Mouse (Mus musculus) kidney, embryonic 14.5 days (tissue): ENCODE data around the gene Fcgrt. TPM values are rescaled to one million over a fixed set of nuclear protein-coding genes. Genes with fewer than 3 reads are reported as not detected.

Source experiments
- ATAC-seq: fragments of 200-750 bp; cut with Nextera tagmentation; 2 replicates; pipeline ENCODE4 v1.8.0; 2017; ENCODE audit warnings: moderate number of reproducible peaks, mild to moderate bottlenecking, moderate TSS enrichment, moderate library complexity; ENCODE audit not compliant: low FRiP score, low TSS enrichment
- H3K27ac ChIP-seq: fragments of 300-500 bp; sonication (generic); 2 replicates; pipeline ENCODE4 v1.5.1; 2014; ENCODE audit warnings: low read depth, mild to moderate bottlenecking, low read length, moderate library complexity, mixed read lengths
- H3K27me3 ChIP-seq: fragments of 300-500 bp; sonication (generic); 2 replicates; pipeline ENCODE4 v1.6.1; 2014; ENCODE audit warnings: mild to moderate bottlenecking, low read length; ENCODE audit not compliant: control insufficient read depth, insufficient read depth
- H3K36me3 ChIP-seq: fragments of 300-500 bp; sonication (generic); 2 replicates; pipeline ENCODE4 v1.6.1; 2014; ENCODE audit warnings: low read length, mixed read lengths; ENCODE audit not compliant: control insufficient read depth, insufficient read depth
- H3K4me1 ChIP-seq: fragments of 300-500 bp; sonication (generic); 2 replicates; pipeline ENCODE4 v1.6.1; 2014; ENCODE audit warnings: low read length, mixed read lengths; ENCODE audit not compliant: control insufficient read depth, insufficient read depth
- H3K4me2 ChIP-seq: fragments of 300-500 bp; sonication (generic); replicated peaks from 2 replicates; pipeline ENCODE4 v1.6.1; 2014; ENCODE audit warnings: low read depth, mild to moderate bottlenecking, low read length
- H3K4me3 ChIP-seq: fragments of 300-500 bp; sonication (generic); 2 replicates; pipeline ENCODE4 v1.5.1; 2014; ENCODE audit warnings: mild to moderate bottlenecking, low read length
- H3K9ac ChIP-seq: fragments of 300-500 bp; sonication (generic); 2 replicates; pipeline ENCODE4 v1.6.1; 2014; ENCODE audit warnings: low read depth, mild to moderate bottlenecking, low read length, moderate library complexity
- H3K9me3 ChIP-seq: fragments of 300-500 bp; sonication (generic); 2 replicates; pipeline ENCODE4 v1.6.1; 2016; ENCODE audit warnings: low read length; ENCODE audit not compliant: control insufficient read depth
- WGBS: fragments of 180-500 bp; shearing (Covaris S2); extraction: QIAGEN DNeasy Blood & Tissue Kit; methylation state at CpG from one replicate; pipeline ENCODE4 v1.1.7; 2014; 5-methylcytosine and 5-hydroxymethylcytosine counted together
- polyA plus RNA-seq: library from polyadenylated mRNA; unstranded; fragments of >200 nt; fragmentation: Nextera tagmentation; extraction: Ambion mirVana; gene quantifications from 2 replicates; pipeline ENCODE4 v1.2.1, GENCODE M21; 2014

The Fcgrt gene
- polyA plus RNA-seq, 1 experiment from 2014 or later = 67.4 TPM

DNA sequence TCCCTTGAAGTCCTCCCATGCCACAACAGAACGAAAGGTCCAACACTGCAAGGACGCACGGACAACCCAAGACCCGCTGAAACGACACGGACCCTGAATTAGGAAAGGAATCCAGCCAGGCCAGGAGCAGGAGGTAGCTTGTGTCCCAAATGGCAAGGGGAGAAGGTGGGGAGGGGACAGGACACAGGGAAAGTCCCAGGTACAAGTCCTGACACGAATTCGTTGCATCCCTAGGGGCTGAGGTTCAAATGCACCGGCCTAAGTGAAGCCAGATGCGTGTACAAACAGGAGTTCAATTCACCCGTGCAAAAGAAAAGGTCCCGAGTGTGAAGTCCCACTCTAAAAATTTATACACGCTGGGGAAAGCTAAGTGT is 52.1 kb downstream of the Fcgrt start:
- Histone ChIP-seq H3K4me3 (peak overlapping the region; percentile 93), H3K9me3 (no peaks in the 10 kb centered on the region), H3K27me3 (no peaks in the 10 kb centered on the region), H3K9ac (peak overlapping the region; percentile 88), H3K36me3 (peaks cover 42% of the 10 kb centered on the region), H3K27ac (peak overlapping the region; percentile 3; the same call in 1 of the 2 replicates), H3K4me1 (peaks cover 4% of the 10 kb centered on the region; the same call in 1 of the 2 replicates), H3K4me2 (peak overlapping the region; percentile 95)
- no peak for ATAC-seq
- 2% methylated on average over 13 of the region's 13 CpGs for WGBS

DNA sequence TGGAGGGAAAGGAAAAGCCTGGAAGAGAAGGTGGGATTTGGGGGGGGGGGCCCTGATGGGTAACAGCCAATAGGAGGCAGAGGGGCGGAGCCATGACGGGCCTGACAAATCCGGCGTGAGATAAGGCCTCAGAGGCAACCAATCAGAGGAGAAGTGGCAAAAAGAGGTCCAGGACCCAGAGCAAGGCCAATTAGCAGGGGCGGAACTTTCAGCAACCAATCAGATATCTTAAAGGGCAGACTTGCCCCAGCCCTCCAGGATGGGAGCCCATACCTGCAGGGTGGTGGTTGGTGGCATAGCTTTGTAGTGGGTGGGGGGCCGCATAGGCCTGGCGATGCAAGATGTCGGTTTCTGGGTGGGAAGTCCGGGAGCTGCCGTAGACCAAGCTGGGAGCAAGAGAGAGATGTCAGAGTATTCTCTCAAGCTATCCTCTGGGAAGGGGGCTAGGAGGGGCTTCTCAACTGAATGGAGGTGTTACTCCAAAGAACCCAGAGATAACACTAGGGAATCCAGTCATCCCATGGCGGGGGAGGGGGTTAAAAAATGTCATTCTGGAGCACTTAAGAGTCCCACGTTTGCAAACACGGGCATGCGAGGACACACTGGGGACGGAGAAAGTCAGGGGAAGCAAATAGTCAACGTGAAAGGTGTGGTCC is 52.6 kb downstream of the Fcgrt start:
- Histone ChIP-seq H3K4me3 (peak overlapping the region; percentile 93), H3K9me3 (no peaks in the 10 kb centered on the region), H3K4me1 (peaks cover 4% of the 10 kb centered on the region; the same call in 1 of the 2 replicates), H3K27me3 (no peaks in the 10 kb centered on the region), H3K4me2 (peak overlapping the region; percentile 95), H3K27ac (peak overlapping the region; percentile 3; the same call in 1 of the 2 replicates), H3K9ac (peak overlapping the region; percentile 88; the same call in 1 of the 2 replicates), H3K36me3 (peaks cover 47% of the 10 kb centered on the region)
- peak; percentile 32 for ATAC-seq
- 3% methylated on average over 16 of the region's 16 CpGs for WGBS

DNA sequence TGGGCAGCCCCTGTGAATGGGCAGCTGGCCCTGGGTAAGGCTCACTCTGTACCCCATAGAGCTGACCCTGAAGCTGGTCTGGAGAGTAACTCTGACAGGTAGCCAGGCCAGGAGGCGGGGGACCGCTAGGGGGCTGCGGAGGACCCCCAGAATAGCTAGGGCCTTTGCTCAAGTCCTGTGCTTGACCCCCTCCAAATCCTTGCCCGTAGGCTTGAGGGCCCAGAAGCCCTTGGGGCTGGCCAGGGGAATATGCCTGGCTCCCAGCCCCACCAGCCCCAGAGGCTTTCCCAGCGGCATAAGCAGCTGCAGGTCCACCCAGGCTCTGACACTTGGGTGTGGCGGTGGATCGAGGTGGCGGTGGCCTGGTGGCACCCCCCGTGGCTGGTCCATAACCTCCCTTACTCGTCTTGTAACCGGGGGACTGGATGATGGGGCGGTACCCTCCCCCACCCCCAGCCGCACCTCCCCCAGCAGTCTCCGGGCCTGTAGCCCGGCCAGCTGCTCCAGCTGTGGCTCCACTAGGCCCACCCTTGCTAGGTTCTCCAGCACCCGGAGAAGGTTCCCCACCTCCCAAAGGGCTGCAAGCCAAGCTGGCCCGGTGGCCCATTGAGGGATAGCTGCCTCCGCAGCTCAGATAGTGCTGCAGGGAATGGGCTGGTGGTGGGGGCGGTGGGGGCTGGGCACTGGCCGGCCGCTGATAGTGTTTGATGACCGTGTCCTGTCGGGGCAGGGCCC is 54.6 kb downstream of the Fcgrt start:
- ATAC-seq = no peak
- Histone ChIP-seq H3K9ac (no peak overlapping the region), H3K27ac (no peak overlapping the region), H3K4me1 (peaks cover 4% of the 10 kb centered on the region; the same call in 1 of the 2 replicates), H3K4me3 (no peak overlapping the region), H3K9me3 (no peaks in the 10 kb centered on the region), H3K36me3 (peaks cover 66% of the 10 kb centered on the region), H3K27me3 (no peaks in the 10 kb centered on the region), H3K4me2 (no peak overlapping the region)
- 88% methylated on average over 23 of the region's 23 CpGs for WGBS

DNA sequence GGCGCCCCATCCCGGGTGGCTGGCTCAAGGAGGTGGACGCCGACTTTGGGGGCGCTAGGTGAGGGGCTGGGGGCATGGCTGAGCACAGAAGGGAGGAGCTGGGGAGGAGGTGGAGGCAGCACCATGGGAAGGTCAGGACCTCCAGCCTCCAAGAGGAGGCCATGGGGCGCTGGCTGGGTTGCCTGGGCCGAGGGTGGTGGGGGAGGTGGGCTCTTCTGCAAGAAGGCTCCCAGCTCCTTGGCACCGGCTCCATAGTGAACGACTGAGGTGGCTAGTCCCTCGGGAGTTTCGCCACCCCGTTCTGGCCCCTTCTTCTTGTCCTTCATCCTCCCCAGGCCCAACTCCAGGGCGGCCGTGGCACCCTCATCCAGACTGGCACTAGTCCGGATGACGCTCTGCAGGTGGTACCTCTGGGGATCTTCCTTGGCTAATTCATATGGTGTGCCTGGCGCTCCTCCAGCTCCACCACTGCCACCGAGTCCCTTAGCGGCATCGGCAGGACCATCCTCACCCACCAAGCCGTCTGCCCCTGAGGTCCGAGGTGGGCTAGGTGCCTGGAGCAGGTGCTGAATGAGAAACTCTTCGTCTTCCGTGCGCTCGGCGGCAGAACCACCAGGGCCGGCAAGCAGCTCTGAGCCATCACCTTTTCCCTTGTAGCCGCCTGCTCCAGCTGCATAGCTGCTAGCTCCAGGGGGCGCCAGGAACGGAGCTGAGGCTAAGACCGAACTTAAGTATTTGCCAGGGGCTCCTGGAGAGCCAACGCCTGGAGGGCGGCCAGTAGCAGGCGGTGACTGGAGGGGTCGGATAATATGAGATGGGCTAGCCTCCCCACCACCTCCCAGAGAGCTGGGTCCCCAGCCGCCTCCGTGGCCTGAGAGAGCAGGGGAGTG is 55.4 kb downstream of the Fcgrt start:
- no peak for ATAC-seq
- no peak overlapping the region for H3K27ac ChIP-seq
- no peaks in the 10 kb centered on the region for H3K9me3 ChIP-seq
- no peaks in the 10 kb centered on the region for H3K27me3 ChIP-seq
- WGBS = 92% methylated on average over 38 of the region's 38 CpGs
- H3K4me2 ChIP-seq = no peak overlapping the region
- H3K36me3 ChIP-seq = peaks cover 75% of the 10 kb centered on the region
- no peak overlapping the region for H3K4me3 ChIP-seq
- H3K9ac ChIP-seq = no peak overlapping the region
- H3K4me1 ChIP-seq = peaks cover 4% of the 10 kb centered on the region; the same call in 1 of the 2 replicates

DNA sequence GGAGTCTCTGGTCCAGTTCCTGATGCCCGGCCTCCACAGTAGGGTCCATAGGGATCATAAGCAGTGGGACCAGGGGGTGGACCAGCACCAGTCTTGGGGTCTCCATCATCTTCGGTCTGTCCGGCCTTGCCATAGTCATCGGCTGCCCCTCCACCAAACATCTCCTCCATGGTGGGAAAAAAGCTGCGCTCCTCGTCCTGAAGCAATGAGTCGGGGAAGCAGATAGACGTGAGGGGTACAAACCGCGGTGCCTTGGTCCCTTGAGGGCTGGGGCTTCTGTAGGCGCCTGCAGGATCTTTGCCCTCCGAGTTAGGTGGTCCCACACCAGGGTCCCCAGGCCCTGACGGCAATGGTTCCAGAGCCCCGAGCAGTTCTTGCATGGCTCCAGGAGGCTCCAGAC is 56.2 kb downstream of the Fcgrt start:
- no peak overlapping the region for H3K4me3 ChIP-seq
- no peak for ATAC-seq
- no peaks in the 10 kb centered on the region for H3K27me3 ChIP-seq
- H3K27ac ChIP-seq = no peak overlapping the region
- 98% methylated on average over 14 of the region's 14 CpGs for WGBS
- H3K4me1 ChIP-seq = peaks cover 4% of the 10 kb centered on the region; the same call in 1 of the 2 replicates
- H3K9me3 ChIP-seq = no peaks in the 10 kb centered on the region
- H3K4me2 ChIP-seq = no peak overlapping the region
- H3K36me3 ChIP-seq = peaks cover 82% of the 10 kb centered on the region
- no peak overlapping the region for H3K9ac ChIP-seq

DNA sequence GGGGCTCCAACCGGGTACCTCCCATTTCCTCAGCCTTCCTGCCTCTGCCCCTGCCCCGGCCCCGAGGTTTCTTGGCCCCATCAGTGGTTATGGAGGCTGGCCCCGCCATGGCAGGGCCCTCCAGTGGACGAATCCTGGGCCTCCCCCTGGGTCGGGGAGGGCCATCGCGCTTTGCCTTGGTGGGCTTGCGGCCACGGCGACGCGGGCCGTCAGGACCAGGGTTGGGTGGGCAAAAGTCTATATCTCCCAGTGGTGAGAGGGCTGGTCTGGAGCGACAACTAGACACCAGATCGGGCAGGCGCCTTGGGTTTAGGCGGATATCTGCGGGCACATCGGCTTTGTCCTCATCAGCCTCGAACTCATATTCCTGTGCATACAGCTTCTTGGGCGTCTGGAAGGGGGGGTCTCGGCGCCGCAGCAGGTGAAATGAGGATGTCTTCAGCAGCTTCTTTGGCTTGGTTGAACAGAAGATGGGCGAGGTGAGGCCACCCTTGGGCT is 56.7 kb downstream of the Fcgrt start:
- WGBS = 95% methylated on average over 26 of the region's 26 CpGs
- no peak overlapping the region for H3K9ac ChIP-seq
- no peak overlapping the region for H3K4me2 ChIP-seq
- H3K4me1 ChIP-seq = peaks cover 4% of the 10 kb centered on the region; the same call in 1 of the 2 replicates
- no peak for ATAC-seq
- H3K36me3 ChIP-seq = peaks cover 88% of the 10 kb centered on the region
- no peaks in the 10 kb centered on the region for H3K9me3 ChIP-seq
- H3K4me3 ChIP-seq = no peak overlapping the region
- no peaks in the 10 kb centered on the region for H3K27me3 ChIP-seq
- H3K27ac ChIP-seq = no peak overlapping the region

DNA sequence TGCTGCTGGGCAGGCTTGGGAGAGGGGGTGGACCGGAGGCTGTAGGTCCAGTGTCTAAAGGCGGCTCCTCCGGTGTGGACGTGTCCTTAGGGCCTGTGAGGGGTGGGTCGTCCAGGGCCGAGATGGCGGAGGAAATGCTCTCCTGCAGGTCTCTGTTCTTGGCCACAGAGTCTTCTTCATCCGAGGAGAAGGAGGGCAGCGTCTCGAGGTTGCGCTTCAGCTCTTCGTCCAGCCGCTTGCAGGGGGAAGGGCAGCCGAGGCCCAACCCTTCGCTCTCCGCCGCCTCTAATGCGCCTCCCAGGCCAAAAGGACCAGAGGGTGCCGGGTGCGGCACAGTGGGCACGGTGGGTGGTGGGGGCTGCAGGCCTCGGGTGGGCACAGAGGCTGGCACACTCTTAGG is 57.9 kb downstream of the Fcgrt start:
- H3K9me3 ChIP-seq = no peaks in the 10 kb centered on the region
- H3K4me3 ChIP-seq = no peak overlapping the region
- ATAC-seq = no peak
- H3K27me3 ChIP-seq = no peaks in the 10 kb centered on the region
- no peak overlapping the region for H3K4me2 ChIP-seq
- no peak overlapping the region for H3K9ac ChIP-seq
- H3K27ac ChIP-seq = no peak overlapping the region
- H3K36me3 ChIP-seq = peaks cover 99% of the 10 kb centered on the region
- H3K4me1 ChIP-seq = 0 out of 2 replicates have a peak, but pooled peaks cover 2% of the 10 kb centered on the region
- 94% methylated on average over 22 of the region's 22 CpGs for WGBS

DNA sequence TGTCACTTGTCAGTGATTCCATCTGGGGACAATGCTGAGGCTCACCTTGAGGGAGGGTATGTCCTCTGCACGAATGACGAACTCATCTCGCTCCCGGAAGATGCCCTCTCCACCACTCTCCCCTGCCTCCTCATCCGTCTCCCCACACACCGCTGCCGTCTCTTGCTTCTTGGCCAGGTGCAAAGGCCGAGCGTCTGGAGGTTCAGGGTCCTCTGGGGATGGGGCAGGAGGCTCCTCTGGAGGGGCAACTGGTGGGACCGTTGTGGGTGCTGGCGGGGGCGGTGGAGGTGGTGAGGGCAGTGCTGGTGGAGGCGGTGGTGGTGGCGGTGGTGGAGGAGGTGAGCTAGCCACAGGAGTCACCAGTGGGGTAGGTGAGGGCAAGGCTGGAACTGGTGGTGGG is 60.3 kb downstream of the Fcgrt start:
- H3K9me3 ChIP-seq = no peaks in the 10 kb centered on the region
- no peaks in the 10 kb centered on the region for H3K4me1 ChIP-seq
- H3K27me3 ChIP-seq = no peaks in the 10 kb centered on the region
- no peak for ATAC-seq
- no peak overlapping the region for H3K27ac ChIP-seq
- no peak overlapping the region for H3K4me3 ChIP-seq
- peaks cover 97% of the 10 kb centered on the region for H3K36me3 ChIP-seq
- H3K9ac ChIP-seq = no peak overlapping the region
- 95% methylated on average over 14 of the region's 14 CpGs for WGBS
- no peak overlapping the region for H3K4me2 ChIP-seq
